Mouse (Mus musculus) heart, embryonic 16.5 days (tissue): ENCODE results near the gene Gadl1. TPM values are rescaled to one million over a fixed set of nuclear protein-coding genes. Genes with fewer than 3 reads are reported as not detected.

Experiments used
- ATAC-seq: fragments of 200-750 bp; cut with Nextera tagmentation; replicated peaks from 2 replicates; pipeline ENCODE4 v1.8.0; 2017; ENCODE audit warnings: moderate number of reproducible peaks; ENCODE audit not compliant: insufficient read depth, low FRiP score; ENCODE audit errors: extremely low read depth
- H3K27ac ChIP-seq: fragments of 300-500 bp; sonication (generic); 2 replicates; pipeline ENCODE4 v1.5.1; 2014; ENCODE audit warnings: mild to moderate bottlenecking, low read length, control low read depth, moderate library complexity
- H3K27me3 ChIP-seq: fragments of 300-500 bp; sonication (generic); 2 replicates; pipeline ENCODE4 v1.6.1; 2014; ENCODE audit warnings: low read length, mixed read lengths; ENCODE audit not compliant: control insufficient read depth, insufficient read depth
- H3K36me3 ChIP-seq: fragments of 300-500 bp; sonication (generic); 2 replicates; pipeline ENCODE4 v1.6.1; 2014; ENCODE audit not compliant: control insufficient read depth, insufficient read depth
- H3K4me1 ChIP-seq: fragments of 300-500 bp; sonication (generic); 2 replicates; pipeline ENCODE4 v1.6.1; 2014; ENCODE audit warnings: low read length, mixed read lengths; ENCODE audit not compliant: control insufficient read depth, insufficient read depth
- H3K4me2 ChIP-seq: fragments of 300-500 bp; sonication (generic); 2 replicates; pipeline ENCODE4 v1.6.1; 2014; ENCODE audit warnings: low read depth, mild to moderate bottlenecking, control low read depth, low read length
- H3K4me3 ChIP-seq: fragments of 300-500 bp; sonication (generic); 2 replicates; pipeline ENCODE4 v1.5.1; 2014; ENCODE audit warnings: mild to moderate bottlenecking, control low read depth, low read length
- H3K9ac ChIP-seq: fragments of 300-500 bp; sonication (generic); 2 replicates; pipeline ENCODE4 v1.6.1; 2014; ENCODE audit warnings: low read length, control low read depth
- H3K9me3 ChIP-seq: fragments of 300-500 bp; sonication (generic); replicated peaks from 2 replicates; pipeline ENCODE4 v1.6.1; 2016; ENCODE audit warnings: low read length; ENCODE audit not compliant: control insufficient read depth
- WGBS: fragments of 180-500 bp; shearing (Covaris S2); extraction: QIAGEN DNeasy Blood & Tissue Kit; methylation state at CpG from one replicate; pipeline ENCODE4 v1.1.7; 2014; 5-methylcytosine and 5-hydroxymethylcytosine counted together
- polyA plus RNA-seq: library from polyadenylated mRNA; unstranded; fragments of >200 nt; fragmentation: Nextera tagmentation; extraction: Ambion mirVana; gene quantifications from 2 replicates; pipeline ENCODE4 v1.2.1, GENCODE M21; 2015

Gene Gadl1
- polyA plus RNA-seq, 1 experiment from 2014 or later = 1.2 TPM

DNA sequence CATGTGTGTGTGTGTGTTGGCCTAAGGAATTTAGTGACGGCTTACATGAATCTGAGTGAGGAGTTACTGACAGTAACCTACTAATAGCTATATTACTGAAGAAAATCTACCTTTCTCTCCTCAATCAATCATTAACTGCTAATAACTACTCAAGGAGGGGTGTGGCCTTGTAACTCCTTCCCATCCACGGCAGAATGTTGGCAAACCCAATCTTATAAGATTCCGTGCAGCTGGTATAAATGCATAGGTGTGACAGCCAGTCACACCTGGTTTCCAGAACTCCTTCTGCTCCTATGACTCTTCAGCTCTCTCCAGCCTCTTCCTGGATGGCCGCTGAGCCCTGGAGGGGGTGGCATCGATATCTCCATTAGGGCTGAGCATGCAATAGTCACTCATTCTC lies 25.8 kb upstream of the Gadl1 start:
- peaks cover 6% of the 10 kb centered on the region; the same call in 1 of the 2 replicates for H3K9me3 ChIP-seq
- no peaks in the 10 kb centered on the region for H3K27me3 ChIP-seq
- WGBS = 82% methylated on average over 5 of the region's 5 CpGs
- no peak overlapping the region for H3K9ac ChIP-seq
- no peak for ATAC-seq
- H3K4me3 ChIP-seq = no peak overlapping the region
- H3K4me2 ChIP-seq = no peak overlapping the region
- H3K27ac ChIP-seq = no peak overlapping the region
- no peaks in the 10 kb centered on the region for H3K36me3 ChIP-seq
- H3K4me1 ChIP-seq = no peaks in the 10 kb centered on the region

DNA sequence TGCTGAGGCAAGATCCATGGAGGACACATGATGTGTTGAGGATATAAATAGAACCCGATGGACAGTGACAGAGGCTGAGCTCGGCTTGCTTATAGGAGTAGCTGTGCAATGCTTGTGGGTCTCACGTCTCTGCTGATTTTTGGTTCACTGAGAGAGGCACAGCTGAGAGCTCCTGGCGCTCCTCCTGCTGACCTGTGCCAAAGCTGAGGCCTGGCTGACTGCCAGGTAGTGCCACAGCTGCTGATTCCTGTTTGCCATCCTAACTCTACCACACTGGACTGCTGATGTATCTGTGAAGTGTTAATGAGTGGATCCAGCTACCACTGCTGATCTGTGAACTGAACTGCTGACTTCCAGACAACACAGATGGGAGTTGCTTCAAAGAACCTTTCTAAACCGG lies 21.7 kb upstream of the Gadl1 start:
- no peak for ATAC-seq
- Histone ChIP-seq H3K4me2 (no peak overlapping the region), H3K27me3 (no peaks in the 10 kb centered on the region), H3K9me3 (peaks cover 6% of the 10 kb centered on the region; the same call in 1 of the 2 replicates), H3K9ac (no peak overlapping the region), H3K4me3 (no peak overlapping the region), H3K27ac (no peak overlapping the region), H3K4me1 (no peaks in the 10 kb centered on the region), H3K36me3 (no peaks in the 10 kb centered on the region)
- 62% methylated on average over 5 of the region's 5 CpGs for WGBS

- Histone ChIP-seq H3K4me2 (no peak overlapping the region), H3K9ac (no peak overlapping the region), H3K4me1 (0 out of 2 replicates have a peak, but pooled peaks cover 2% of the 10 kb centered on the region), H3K9me3 (peaks cover 5% of the 10 kb centered on the region), H3K27ac (no peak overlapping the region), H3K27me3 (no peaks in the 10 kb centered on the region), H3K4me3 (no peak overlapping the region), H3K36me3 (no peaks in the 10 kb centered on the region)
- ATAC-seq = no peak
- WGBS = 66% methylated on average over 4 of the region's 4 CpGs
Measured at GRCm38 (mm10) chr9:115893131-115893530, 16.1 kb upstream of the Gadl1 start.

DNA sequence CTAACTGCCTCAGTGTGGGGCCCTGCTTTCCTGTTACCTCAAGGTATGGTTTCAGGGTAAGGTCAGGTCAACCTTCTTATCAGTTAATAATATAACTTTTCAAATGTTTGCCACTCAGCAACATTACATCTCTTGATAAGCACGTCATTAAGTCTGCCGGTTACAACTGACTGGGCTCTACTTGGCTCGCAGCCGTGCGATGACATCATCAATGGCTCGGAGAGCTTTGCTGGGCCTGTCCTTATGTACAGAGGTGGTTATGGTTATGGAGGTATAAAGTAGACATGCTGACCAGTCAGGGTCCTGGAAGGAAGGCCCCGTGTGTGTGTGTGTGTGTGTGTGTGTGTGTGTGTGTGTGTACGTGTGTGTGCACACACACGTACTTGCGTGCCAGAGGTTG lies 15.3 kb upstream of the Gadl1 start:
- peak; percentile 72 for ATAC-seq
- no peak overlapping the region for H3K9ac ChIP-seq
- H3K27ac ChIP-seq = no peak overlapping the region
- H3K9me3 ChIP-seq = peaks cover 5% of the 10 kb centered on the region
- WGBS = 53% methylated on average over 10 of the region's 10 CpGs
- H3K4me3 ChIP-seq = no peak overlapping the region
- H3K4me1 ChIP-seq = 0 out of 2 replicates have a peak, but pooled peaks cover 2% of the 10 kb centered on the region
- H3K36me3 ChIP-seq = no peaks in the 10 kb centered on the region
- H3K27me3 ChIP-seq = no peaks in the 10 kb centered on the region
- H3K4me2 ChIP-seq = no peak overlapping the region

DNA sequence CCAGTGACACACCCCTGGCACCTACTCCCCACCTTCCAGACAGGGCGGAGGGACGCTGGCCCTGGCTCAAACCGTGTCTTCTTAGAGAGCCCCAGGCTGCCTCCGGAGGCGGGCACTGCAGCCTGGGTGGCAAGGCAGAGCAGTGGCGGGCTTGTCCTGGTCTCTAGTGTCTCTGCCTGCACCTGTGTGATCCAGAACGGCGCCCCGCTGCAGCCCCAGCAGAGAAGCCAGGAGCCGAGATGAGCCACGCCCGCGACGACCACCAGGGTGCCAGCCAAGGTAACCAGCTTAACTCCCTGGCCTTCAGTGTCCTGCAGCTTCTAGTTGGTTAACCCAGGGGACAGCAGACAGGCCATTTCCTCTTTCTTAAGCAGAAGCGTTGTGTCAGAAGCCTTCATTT lies 930 bp upstream of the Gadl1 start:
- Histone ChIP-seq H3K27ac (no peak overlapping the region), H3K27me3 (no peaks in the 10 kb centered on the region), H3K9me3 (no peaks in the 10 kb centered on the region), H3K9ac (peak overlapping the region; percentile 61), H3K4me2 (peak overlapping the region; percentile 55), H3K4me3 (peak overlapping the region; percentile 12; the same call in 1 of the 2 replicates), H3K4me1 (no peaks in the 10 kb centered on the region; the same call in none of the 2 replicates), H3K36me3 (no peaks in the 10 kb centered on the region)
- 12% methylated on average over 15 of the region's 15 CpGs for WGBS
- ATAC-seq = no peak

- Histone ChIP-seq H3K4me1 (peaks cover 2% of the 10 kb centered on the region; the same call in 1 of the 2 replicates), H3K4me3 (no peak overlapping the region), H3K4me2 (no peak overlapping the region), H3K36me3 (no peaks in the 10 kb centered on the region), H3K27me3 (no peaks in the 10 kb centered on the region), H3K9me3 (no peaks in the 10 kb centered on the region), H3K27ac (no peak overlapping the region), H3K9ac (no peak overlapping the region)
- 58% methylated on average over 7 of the region's 7 CpGs for WGBS
- ATAC-seq = no peak
Measured at GRCm38 (mm10) chr9:115914006-115914405, 4.8 kb downstream of the Gadl1 start.

- Histone ChIP-seq H3K9me3 (no peaks in the 10 kb centered on the region), H3K4me1 (peaks cover 2% of the 10 kb centered on the region; the same call in 1 of the 2 replicates), H3K27ac (no peak overlapping the region), H3K27me3 (no peaks in the 10 kb centered on the region), H3K9ac (no peak overlapping the region), H3K4me2 (no peak overlapping the region), H3K36me3 (no peaks in the 10 kb centered on the region), H3K4me3 (no peak overlapping the region)
- 80% methylated on average over 14 of the region's 14 CpGs for WGBS
- no peak for ATAC-seq
Measured at GRCm38 (mm10) chr9:115915586-115916270, 6.5 kb downstream of the Gadl1 start.

DNA sequence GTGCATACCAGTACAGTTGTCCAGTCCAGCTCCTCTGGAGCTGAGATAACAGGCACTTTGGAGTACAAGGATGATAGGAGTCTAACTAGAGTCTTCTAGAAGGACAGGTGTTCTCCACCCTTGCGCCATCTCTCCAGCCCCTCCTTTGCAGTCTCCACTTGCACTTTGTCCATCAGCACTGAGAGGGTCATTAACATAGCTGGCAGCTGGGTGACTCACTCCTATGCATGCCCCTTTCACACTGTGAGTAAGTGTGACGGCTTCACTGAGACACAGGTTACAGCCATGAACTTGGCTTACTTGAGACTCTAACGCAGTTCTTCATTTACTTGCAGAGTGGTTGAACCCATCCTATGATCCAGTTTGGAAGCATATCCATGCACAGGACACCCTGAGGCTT lies 10.5 kb downstream of the Gadl1 start:
- no peaks in the 10 kb centered on the region for H3K4me1 ChIP-seq
- H3K36me3 ChIP-seq = no peaks in the 10 kb centered on the region
- 81% methylated on average over 3 of the region's 3 CpGs for WGBS
- H3K9ac ChIP-seq = no peak overlapping the region
- no peak for ATAC-seq
- no peak overlapping the region for H3K4me3 ChIP-seq
- H3K27ac ChIP-seq = no peak overlapping the region
- no peaks in the 10 kb centered on the region for H3K27me3 ChIP-seq
- H3K4me2 ChIP-seq = no peak overlapping the region
- H3K9me3 ChIP-seq = no peaks in the 10 kb centered on the region

DNA sequence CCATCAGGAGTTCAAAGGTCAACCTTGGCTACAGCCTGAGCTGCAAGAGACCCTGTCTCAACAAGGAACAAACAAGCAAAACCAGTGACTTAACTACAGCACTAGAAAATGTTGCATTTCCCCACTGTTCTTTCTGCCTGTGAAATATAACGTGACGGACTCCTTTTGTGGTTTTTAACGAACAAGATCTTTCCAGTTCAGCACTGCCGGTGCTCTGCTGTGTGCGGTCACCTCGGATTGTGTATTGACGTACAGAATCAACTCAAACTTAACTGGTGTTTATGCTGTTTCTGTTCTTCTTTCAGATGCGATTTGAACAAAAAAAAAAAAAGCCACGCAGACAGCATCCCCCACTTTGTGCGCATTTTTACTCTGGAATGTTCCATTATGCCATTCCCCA lies 13.4 kb downstream of the Gadl1 start:
- Histone ChIP-seq H3K36me3 (no peaks in the 10 kb centered on the region), H3K27me3 (no peaks in the 10 kb centered on the region), H3K27ac (no peak overlapping the region), H3K4me2 (no peak overlapping the region), H3K4me1 (no peaks in the 10 kb centered on the region), H3K9ac (no peak overlapping the region), H3K9me3 (no peaks in the 10 kb centered on the region), H3K4me3 (no peak overlapping the region)
- 91% methylated on average over 10 of the region's 10 CpGs for WGBS
- no peak for ATAC-seq
